Mouse (Mus musculus) left cerebral cortex, postnatal 36 days (tissue): ENCODE data around the gene Grm1. TPM values are rescaled to one million over a fixed set of nuclear protein-coding genes. Genes with fewer than 3 reads are reported as not detected.

Experiments
- DNase-seq, 2 experiments: peaks; one replicate each; pipeline ENCODE4 v3.0.0; 2021 to 2022; ENCODE audit warnings: low spot score in 2 of 2, mixed read lengths in 1 of 2
- intact Hi-C: fragments of 180-260 bp; cut with DNase I; formaldehyde crosslinking; loops from one replicate; pipeline ENCODE4 v1.15.1; 2025
- total RNA-seq, 2 experiments: library from RNA; stranded (reverse); gene quantifications; 2 replicates each; pipeline ENCODE4 v1.2.3; 2021

Gene Grm1
- total RNA-seq, 2 experiments from 2014 or later: 39.5 to 50.2 TPM

GRCm38 (mm10) chr10:10751033-10751432 is 331.1 kb downstream of the Grm1 start:
- intact Hi-C loops: no loop called here
- peak in 1 of 2 experiments; percentile 7 for DNase-seq

DNA sequence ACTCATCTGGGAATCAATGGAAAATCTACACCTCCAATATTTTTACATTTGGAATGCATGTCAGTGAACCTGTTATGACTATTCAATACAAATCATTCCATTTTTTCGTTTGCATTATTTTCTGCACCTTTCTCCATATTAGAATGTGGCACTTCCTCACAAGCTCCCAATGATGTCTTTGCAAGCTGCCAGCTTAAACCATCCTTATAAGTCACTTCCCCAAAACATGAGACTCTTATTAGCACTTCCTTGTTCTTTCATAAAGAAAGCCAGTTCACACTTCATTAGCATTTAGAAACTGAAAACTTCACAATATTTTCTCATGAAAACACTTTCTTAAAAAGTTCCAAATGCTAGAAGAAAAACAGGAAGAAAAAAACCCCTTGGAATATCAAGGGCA is 338.1 kb downstream of the Grm1 start:
- intact Hi-C loops: no loop called here
- DNase-seq: no peak

DNA sequence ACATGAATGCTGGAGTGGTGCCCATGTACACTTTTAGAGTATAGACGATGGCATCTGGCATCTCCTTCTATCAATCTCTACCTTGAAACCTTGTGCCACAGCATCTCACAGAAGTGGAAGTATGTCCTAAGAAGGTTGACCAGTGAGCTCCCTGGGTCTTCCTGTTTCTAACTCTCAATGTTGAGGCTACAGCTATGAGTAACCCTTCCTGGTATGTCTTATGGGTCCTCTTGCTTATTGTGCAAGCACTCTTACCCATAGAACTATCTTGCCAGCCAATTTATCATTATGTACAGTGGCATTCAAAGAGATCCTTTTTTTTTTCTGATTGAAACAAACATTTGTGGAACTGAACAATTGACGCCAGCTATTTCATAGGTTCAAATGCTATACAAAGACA is 340.0 kb downstream of the Grm1 start:
- intact Hi-C loops: no loop called here
- DNase-seq: no peak

DNA sequence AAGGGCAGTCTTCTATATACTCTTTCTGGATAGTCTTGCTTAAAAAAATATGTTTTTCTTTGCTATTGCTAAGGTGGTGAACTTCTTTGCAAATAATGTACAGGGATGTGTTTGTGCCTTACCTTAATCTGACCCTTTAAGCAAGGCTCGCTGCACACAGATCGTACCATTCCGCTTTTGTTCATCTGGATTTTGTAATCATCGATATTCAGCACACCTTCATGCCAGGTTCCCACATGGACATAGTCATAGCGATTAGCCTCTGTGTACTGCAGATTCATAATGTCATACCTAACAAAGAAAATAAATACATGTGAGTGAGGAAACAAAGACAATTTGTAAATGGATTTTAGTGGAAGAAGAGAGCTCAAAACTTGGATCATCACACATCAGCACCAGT is 340.8 kb downstream of the Grm1 start:
- intact Hi-C loops: no loop called here
- no peak for DNase-seq

- intact Hi-C loops: no loop called here
- DNase-seq: no peak
Measured at GRCm38 (mm10) chr10:10740729-10741128, 341.4 kb downstream of the Grm1 start.

DNA sequence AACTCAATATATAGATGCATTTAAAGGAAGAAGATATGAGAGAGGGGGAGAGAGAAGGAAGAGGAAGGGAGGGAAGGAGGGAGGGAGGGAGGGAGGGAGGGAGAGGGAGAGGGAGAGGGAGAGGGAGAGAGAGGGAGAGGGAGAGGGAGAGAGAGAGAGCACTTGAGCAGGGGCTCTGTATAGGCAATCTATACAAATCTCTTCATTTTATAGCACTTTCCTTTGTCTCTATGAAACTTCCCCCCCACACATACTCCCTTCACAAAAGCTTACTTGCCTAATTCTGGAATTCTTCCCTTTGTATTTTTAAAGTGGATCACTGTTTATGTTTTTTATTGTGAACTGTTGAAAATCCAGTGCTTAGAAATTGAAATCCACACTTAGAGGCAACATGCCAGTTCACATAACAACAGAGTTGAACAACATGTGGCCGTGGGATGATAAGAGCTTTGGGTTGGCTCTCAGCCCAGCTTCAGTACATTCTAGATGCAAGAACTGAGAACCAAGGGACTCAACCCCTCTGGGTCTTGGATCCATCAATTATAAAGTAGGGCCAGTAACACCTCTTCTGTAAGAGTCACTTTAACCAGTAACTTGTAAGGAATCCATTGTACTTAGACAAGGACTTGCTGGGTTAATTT is 345.0 kb downstream of the Grm1 start:
- peak; percentile 7 to 18 for DNase-seq
- intact Hi-C loops: no loop called here

GRCm38 (mm10) chr10:10734561-10734960 is 347.6 kb downstream of the Grm1 start:
- intact Hi-C loops: no loop called here
- no peak for DNase-seq

DNA sequence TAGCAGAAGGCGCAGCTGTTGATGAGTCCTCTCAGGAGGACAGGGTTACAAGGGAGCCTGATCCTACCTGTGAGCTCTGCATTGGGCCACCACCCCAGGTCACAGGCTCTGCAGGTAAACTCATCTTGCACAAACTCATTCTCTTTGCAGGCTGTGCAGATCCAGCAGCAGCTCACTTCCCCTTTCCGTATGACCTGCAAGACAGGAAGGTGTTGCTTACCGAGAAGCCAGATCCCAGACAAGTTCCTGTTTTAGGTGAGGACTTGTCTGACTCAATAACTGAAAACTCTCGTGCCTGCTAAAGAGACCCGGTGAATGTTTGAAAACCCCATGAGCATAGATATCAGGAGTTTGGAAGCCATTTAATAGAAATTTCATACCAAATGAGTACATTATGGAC is 349.1 kb downstream of the Grm1 start:
- intact Hi-C loops: no loop called here
- no peak for DNase-seq

- intact Hi-C loops: no loop called here
- no peak for DNase-seq
Measured at GRCm38 (mm10) chr10:10726501-10726900, 355.7 kb downstream of the Grm1 start.

DNA sequence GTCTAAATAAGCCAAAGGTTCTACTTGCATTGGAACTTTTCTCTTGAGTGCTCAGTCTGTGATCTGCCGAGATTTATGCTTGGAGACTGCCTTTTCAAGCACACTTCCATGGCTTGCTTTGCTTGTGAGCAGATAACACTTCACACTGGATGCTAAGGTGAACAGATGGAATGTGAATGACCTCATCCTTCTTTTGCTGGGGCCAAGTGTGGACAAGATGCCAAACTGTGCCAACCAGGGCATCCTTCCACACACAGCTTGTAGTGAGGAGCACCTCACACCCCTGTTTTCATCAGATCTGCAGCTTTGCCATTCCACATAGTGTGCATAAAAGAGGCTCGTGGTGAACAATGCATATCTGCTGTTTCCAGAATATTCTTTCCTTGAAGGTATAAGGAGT is 371.3 kb downstream of the Grm1 start:
- DNase-seq: no peak
- intact Hi-C loops: no loop called here

DNA sequence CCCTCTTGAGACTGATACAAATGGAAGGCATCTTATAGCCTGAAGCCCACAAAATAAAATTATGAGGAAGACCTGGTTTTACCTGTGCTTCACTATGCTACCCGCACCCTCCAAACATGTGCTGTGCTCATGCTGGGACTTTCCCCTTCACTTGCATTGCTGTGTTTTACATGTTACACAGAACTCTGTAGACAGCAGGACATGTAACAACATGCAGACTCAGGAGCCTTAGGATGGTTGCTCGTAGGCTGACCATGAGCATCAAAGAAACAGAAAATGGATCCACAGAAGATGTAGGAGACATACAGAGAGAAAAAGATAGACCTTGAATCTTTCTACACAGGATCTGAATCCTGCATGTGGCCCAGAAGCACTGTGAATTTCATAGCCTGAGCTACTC is 371.8 kb downstream of the Grm1 start:
- no peak for DNase-seq
- intact Hi-C loops: no loop called here

DNA sequence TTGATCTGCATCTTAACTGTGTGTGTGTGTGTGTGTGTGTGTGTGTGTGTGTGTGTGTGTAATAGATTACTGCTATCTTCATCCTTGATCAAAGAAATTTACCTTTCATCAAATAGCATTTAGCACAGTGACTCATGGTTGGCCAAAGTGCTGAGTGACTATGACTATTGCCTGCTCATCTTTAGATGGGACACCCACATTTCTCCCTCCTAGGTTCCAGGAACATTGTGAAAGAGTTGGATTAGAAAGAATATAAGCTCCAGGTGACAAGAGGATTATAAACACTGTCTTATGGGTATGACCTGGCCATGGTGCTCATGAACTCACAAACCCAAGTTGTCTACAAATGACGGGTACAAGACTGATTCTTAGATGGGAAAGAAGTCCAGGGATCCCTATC is 374.1 kb downstream of the Grm1 start:
- no peak for DNase-seq
- intact Hi-C loops: no loop called here

DNA sequence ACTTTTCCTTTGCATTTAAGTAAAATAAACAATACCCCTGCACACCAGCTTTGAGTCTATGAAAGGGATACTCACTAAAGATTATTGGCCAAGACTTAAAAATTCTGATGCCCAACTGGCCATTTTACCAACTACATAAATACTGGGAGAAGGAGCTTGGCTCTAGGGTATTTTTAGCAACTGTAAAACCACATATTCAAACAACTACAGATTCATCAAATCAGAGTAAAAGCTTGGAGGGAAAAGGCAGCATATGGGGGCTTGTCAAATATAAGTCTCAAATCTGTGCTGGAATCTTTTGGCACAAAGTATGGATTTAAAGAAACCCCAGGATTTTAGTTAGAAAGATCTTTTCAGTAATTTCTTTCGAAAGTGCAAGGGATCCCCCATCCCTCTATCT is 380.8 kb downstream of the Grm1 start:
- intact Hi-C loops: no loop called here
- DNase-seq: no peak

DNA sequence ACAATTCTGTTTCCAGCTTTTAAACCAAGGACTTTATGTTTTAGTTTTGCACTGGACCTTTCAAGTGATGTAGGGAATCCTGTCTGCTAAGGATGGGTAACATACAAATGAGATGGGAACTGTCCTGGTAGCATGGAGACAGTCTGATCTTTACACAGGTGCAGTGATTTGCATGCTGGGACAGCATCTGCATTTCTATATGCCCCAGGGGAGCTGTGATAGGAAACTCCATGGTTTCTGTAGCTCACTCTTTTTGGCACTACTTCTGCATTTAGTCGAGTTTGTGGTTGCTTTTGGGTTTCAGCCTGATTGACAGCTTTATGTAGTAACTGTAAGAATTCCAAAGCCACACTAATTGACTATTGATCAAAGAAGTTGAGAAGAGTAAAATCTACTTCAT is 381.3 kb downstream of the Grm1 start:
- intact Hi-C loops: no loop called here
- no peak for DNase-seq

GRCm38 (mm10) chr10:10697497-10697896 is 384.7 kb downstream of the Grm1 start:
- intact Hi-C loops: loop anchor here (10.0 kb wide), 1 partner anchor 217 kb away; no protein-coding TSS in a partner anchor

DNA sequence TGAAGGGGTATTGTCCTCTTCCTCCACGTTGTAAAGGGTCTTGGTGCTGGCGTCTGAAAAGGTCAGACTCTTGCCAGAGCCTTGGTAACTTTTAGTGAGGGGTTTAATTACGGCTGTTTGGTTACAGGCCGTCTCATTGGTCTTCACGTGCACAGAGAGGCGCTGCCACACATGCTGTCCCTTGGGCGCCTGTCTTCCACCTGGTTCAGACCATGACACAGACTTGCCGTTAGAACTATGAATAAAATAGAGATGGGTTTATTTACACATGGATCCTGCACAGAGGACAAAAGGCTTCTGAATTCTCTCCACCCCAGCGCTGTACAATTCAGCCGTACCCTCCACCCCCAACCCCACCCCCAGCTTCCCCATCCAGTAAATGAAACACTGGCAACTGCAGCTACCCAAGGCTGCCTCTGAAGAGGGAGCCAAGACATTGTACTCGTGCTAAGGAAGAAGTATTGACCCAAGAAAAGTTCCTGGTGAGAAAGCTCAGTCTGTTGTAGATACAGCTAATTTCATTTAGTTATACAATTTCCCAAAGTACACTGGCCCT is 392.4 kb downstream of the Grm1 start:
- DNase-seq: no peak
- intact Hi-C loops: loop anchor here (10.0 kb wide), 3 partner anchors 75 to 395 kb away; partner anchors contain the start of gene Grm1

More at GRCm38 (mm10) chr10:10697497-10697896, 384.7 kb downstream of the Grm1 start:
- DNase-seq: peak in 1 of 2 experiments; percentile 19

DNA sequence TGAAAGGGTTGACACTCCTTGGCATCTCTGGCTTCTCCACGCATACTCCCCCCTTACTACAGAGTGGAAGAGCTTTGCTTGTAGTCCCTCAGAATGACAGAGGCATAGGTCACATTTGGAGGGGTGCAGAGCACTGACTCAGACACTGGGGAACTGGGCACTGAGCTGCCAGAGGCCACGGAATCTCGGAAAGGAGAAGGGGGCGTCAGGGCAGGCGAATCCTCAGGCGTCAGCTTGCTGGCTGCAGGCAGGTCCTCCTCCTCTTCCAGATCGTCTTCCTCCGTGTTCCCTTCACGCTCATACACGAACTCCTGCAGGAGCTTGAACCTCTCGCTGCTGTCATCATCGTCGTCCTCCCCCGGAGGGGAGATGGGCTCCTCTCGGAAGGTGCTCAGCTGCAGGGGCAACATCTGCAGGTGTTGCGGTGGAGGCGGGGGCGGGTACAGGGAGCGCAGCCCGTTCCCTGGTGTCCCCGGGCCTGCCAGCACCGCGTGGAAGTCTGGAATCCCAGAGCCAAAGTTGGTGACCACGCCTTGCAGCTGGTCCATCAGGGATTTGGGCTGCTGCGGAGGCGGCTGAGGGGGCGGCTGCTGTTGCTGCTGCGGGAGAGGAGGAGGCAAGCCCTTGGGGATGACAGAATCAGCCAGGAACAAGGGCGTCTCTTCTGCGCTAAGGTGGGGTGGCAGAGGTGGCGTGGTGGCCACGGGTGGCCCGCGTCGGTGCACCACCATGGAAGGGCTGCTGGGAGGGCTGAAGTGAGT is 393.1 kb downstream of the Grm1 start:
- peak; percentile 72 to 77 for DNase-seq
- intact Hi-C loops: loop anchor here (10.0 kb wide), 2 partner anchors 74 to 396 kb away; partner anchors contain the start of gene Grm1

GRCm38 (mm10) chr10:10681048-10681447 is 401.1 kb downstream of the Grm1 start, which contains the start of gene Gm10944:
Gene Gm10944, plus strand, starts transcription at chr10:10681348.
- no peak for DNase-seq
- intact Hi-C loops: loop anchor here (10.0 kb wide), 2 partner anchors 66 to 404 kb away; partner anchors contain the start of gene Grm1

DNA sequence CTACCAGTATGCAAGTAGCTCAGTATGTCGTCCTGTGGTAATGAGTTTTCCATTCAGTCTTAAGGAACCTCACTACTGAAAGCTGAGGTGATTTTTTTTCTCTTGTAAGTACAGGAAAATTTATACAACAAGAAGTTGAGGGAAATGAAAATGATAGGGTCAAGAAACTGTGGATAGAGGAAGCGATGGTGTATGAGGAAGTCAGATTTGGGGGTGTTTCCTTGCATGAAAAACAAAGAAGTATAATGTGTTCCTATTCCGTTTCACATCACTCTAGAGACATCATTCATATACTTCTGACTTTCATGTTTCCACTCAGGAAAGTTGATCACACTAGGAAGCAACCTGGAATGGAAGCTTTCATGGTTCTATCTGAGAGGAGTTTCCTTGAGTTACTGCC is 422.2 kb downstream of the Grm1 start:
- no peak for DNase-seq
- intact Hi-C loops: no loop called here

- no peak for DNase-seq
- intact Hi-C loops: no loop called here
Measured at GRCm38 (mm10) chr10:10659161-10659560, 423.0 kb downstream of the Grm1 start.

GRCm38 (mm10) chr10:10656621-10657020 is 425.5 kb downstream of the Grm1 start:
- intact Hi-C loops: no loop called here
- DNase-seq: no peak
